Mouse (Mus musculus): ENCODE measurements at regions not wholly inside any gene's neighbourhood (a gene's known extent, or its start where the extent isn't known, plus 50 kb on each side); places are given as distances from the start of the nearest gene placed in this dataset.

DNA sequence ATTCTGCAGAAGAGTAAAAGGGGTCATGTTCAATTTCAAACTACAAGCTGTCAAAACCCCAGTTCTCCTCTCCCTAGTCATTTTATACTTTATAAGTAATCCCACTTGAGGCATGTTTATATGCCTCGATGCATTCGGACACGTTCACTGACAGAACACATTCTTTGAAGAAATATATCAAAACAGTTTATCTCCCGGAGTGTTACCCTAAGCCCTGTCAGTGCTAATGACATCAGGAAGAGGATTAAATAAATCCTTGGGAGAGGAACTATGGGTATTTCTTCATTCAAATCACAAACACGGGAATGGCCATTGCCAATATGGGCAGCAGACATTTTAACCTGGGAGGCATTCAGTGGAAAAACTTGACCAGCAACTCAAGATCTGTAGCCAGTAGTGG is 1208.1 kb upstream of the Adgrl2 start:
- no peak for TF ChIP-seq POLR2A (IDR thresholded peaks at IDR 0.05; ENCODE audit: low read depth, low read length)
- no peak for TF ChIP-seq CTCF (IDR thresholded peaks at IDR 0.05; ENCODE audit: borderline replicate concordance, insufficient read depth, low read length)
